Mouse (Mus musculus): ENCODE measurements around the gene Tmbim1. TPM values are rescaled to one million over a fixed set of nuclear protein-coding genes. Genes with fewer than 3 reads are reported as not detected.
A peak's percentile ranks its signal among the peaks of the same experiment; 100 is the strongest.
"Not testable (repeated sequence)": the region's sequence is repeated elsewhere in the genome, so short reads cannot be mapped to it uniquely, and the experiment has no call there.

Tmbim1 gene
- 56.6 and 63.9 TPM in 2 replicates for polyA plus RNA-seq (2015; fragmentation: Nextera tagmentation; extraction: Ambion mirVana)

GRCm38 (mm10) chr1:74305522-74305921 lies at the start of gene Tmbim1:
Tmbim1 (minus strand) TSS chr1:74305622.
- ATAC-seq (ENCODE audit: insufficient number of reproducible peaks, low FRiP score, low TSS enrichment, low read depth), result no peak
- no peaks in the 10 kb centered on the region for H3K36me3 ChIP-seq
- 71% methylated on average over 2 of the region's 2 CpGs for WGBS
- H3K4me2 ChIP-seq (replicated peaks), result peak within 1 kb of the TSS; percentile 73
- peaks cover 22% of the 10 kb centered on the region for H3K4me1 ChIP-seq
- peak within 1 kb of the TSS; percentile 79 for H3K4me3 ChIP-seq (replicated peaks)
- H3K27me3 ChIP-seq, result no peaks in the 10 kb centered on the region
- peak within 1 kb of the TSS; percentile 77; the same call in 1 of the 2 replicates for H3K9ac ChIP-seq
- peak within 1 kb of the TSS; percentile 93 for H3K27ac ChIP-seq (replicated peaks)
- H3K9me3 ChIP-seq (replicated peaks), result no peaks in the 10 kb centered on the region

GRCm38 (mm10) chr1:74353453-74354229 lies 48.2 kb upstream of the Tmbim1 start:
- Histone ChIP-seq H3K27ac (replicated peaks) (no peak overlapping the region), H3K4me3 (replicated peaks) (no peak overlapping the region), H3K36me3 (peaks cover 39% of the 10 kb centered on the region), H3K9me3 (replicated peaks) (no peaks in the 10 kb centered on the region), H3K9ac (no peak overlapping the region), H3K4me1 (0 out of 2 replicates have a peak, but pooled peaks cover 3% of the 10 kb centered on the region), H3K27me3 (no peaks in the 10 kb centered on the region), H3K4me2 (replicated peaks) (no peak overlapping the region)
- 92% methylated on average over 9 of the region's 9 CpGs for WGBS
- ATAC-seq (ENCODE audit: insufficient number of reproducible peaks, low FRiP score, low TSS enrichment, low read depth), result no peak; the same call in 1 of the 2 replicates

- ATAC-seq (ENCODE audit: insufficient number of reproducible peaks, low FRiP score, low TSS enrichment, low read depth), result no peak
- Histone ChIP-seq H3K9ac (no peak overlapping the region), H3K4me1 (0 out of 2 replicates have a peak, but pooled peaks cover 3% of the 10 kb centered on the region), H3K36me3 (peaks cover 42% of the 10 kb centered on the region), H3K9me3 (replicated peaks) (no peaks in the 10 kb centered on the region), H3K4me2 (replicated peaks) (no peak overlapping the region), H3K4me3 (replicated peaks) (no peak overlapping the region), H3K27ac (replicated peaks) (no peak overlapping the region), H3K27me3 (no peaks in the 10 kb centered on the region)
- WGBS, result 70% methylated on average over 5 of the region's 5 CpGs
Observed at GRCm38 (mm10) chr1:74352532-74353096, 47.2 kb upstream of the Tmbim1 start.

GRCm38 (mm10) chr1:74351185-74351769 lies 45.9 kb upstream of the Tmbim1 start:
- H3K9me3 ChIP-seq (replicated peaks), result no peaks in the 10 kb centered on the region
- 0 out of 2 replicates have a peak, but pooled peaks cover 3% of the 10 kb centered on the region for H3K4me1 ChIP-seq
- ATAC-seq (ENCODE audit: insufficient number of reproducible peaks, low FRiP score, low TSS enrichment, low read depth), result no peak
- peaks cover 42% of the 10 kb centered on the region for H3K36me3 ChIP-seq
- H3K27ac ChIP-seq (replicated peaks), result no peak overlapping the region
- H3K4me2 ChIP-seq (replicated peaks), result no peak overlapping the region
- no peaks in the 10 kb centered on the region for H3K27me3 ChIP-seq
- 88% methylated on average over 13 of the region's 13 CpGs for WGBS
- no peak overlapping the region for H3K9ac ChIP-seq
- H3K4me3 ChIP-seq (replicated peaks), result no peak overlapping the region

GRCm38 (mm10) chr1:74344163-74344916 lies 38.9 kb upstream of the Tmbim1 start:
- Histone ChIP-seq H3K4me2 (replicated peaks) (no peak overlapping the region), H3K9ac (no peak overlapping the region), H3K4me1 (no peaks in the 10 kb centered on the region), H3K9me3 (replicated peaks) (no peaks in the 10 kb centered on the region), H3K27ac (replicated peaks) (no peak overlapping the region), H3K4me3 (replicated peaks) (no peak overlapping the region), H3K27me3 (no peaks in the 10 kb centered on the region), H3K36me3 (peaks cover 10% of the 10 kb centered on the region; the same call in 1 of the 2 replicates)
- 68% methylated on average over 11 of the region's 11 CpGs for WGBS
- no peak for ATAC-seq (ENCODE audit: insufficient number of reproducible peaks, low FRiP score, low TSS enrichment, low read depth)

- H3K27ac ChIP-seq (replicated peaks), result no peak overlapping the region
Observed at GRCm38 (mm10) chr1:74343161-74343560, 37.7 kb upstream of the Tmbim1 start.

GRCm38 (mm10) chr1:74342308-74342707 lies 36.9 kb upstream of the Tmbim1 start:
- no peaks in the 10 kb centered on the region; the same call in 1 of the 2 replicates for H3K4me1 ChIP-seq
- H3K4me3 ChIP-seq (replicated peaks), result no peak overlapping the region
- H3K9me3 ChIP-seq (replicated peaks), result no peaks in the 10 kb centered on the region
- no peaks in the 10 kb centered on the region for H3K36me3 ChIP-seq
- H3K4me2 ChIP-seq (replicated peaks), result no peak overlapping the region
- 96% methylated on average over 1 of the region's 1 CpGs for WGBS
- H3K9ac ChIP-seq, result no peak overlapping the region
- H3K27me3 ChIP-seq, result no peaks in the 10 kb centered on the region
- no peak for ATAC-seq (ENCODE audit: insufficient number of reproducible peaks, low FRiP score, low TSS enrichment, low read depth)
- H3K27ac ChIP-seq (replicated peaks), result no peak overlapping the region

More at GRCm38 (mm10) chr1:74343161-74343560, 37.7 kb upstream of the Tmbim1 start:
- H3K9me3 ChIP-seq (replicated peaks), result no peaks in the 10 kb centered on the region
- no peak overlapping the region for H3K4me3 ChIP-seq (replicated peaks)
- no peak for ATAC-seq (ENCODE audit: insufficient number of reproducible peaks, low FRiP score, low TSS enrichment, low read depth)
- no peak overlapping the region for H3K9ac ChIP-seq
- H3K36me3 ChIP-seq, result no peaks in the 10 kb centered on the region
- no peaks in the 10 kb centered on the region for H3K27me3 ChIP-seq
- WGBS, result 69% methylated on average over 5 of the region's 5 CpGs
- H3K4me1 ChIP-seq, result no peaks in the 10 kb centered on the region
- H3K4me2 ChIP-seq (replicated peaks), result no peak overlapping the region

- 83% methylated on average over 7 of the region's 7 CpGs for WGBS
- Histone ChIP-seq H3K9ac (no peak overlapping the region), H3K36me3 (no peaks in the 10 kb centered on the region), H3K9me3 (replicated peaks) (no peaks in the 10 kb centered on the region), H3K4me2 (replicated peaks) (no peak overlapping the region), H3K4me1 (no peaks in the 10 kb centered on the region; the same call in 1 of the 2 replicates), H3K27me3 (no peaks in the 10 kb centered on the region), H3K4me3 (replicated peaks) (no peak overlapping the region), H3K27ac (replicated peaks) (no peak overlapping the region)
- ATAC-seq (ENCODE audit: insufficient number of reproducible peaks, low FRiP score, low TSS enrichment, low read depth), result no peak
Observed at GRCm38 (mm10) chr1:74341898-74342297, 36.5 kb upstream of the Tmbim1 start.

GRCm38 (mm10) chr1:74340992-74341391 lies 35.6 kb upstream of the Tmbim1 start:
- 81% methylated on average over 4 of the region's 4 CpGs for WGBS
- ATAC-seq (ENCODE audit: insufficient number of reproducible peaks, low FRiP score, low TSS enrichment, low read depth); H3K4me3 ChIP-seq (replicated peaks); H3K27me3 ChIP-seq; H3K9me3 ChIP-seq (replicated peaks); H3K36me3 ChIP-seq; H3K4me2 ChIP-seq (replicated peaks); H3K27ac ChIP-seq (replicated peaks); H3K4me1 ChIP-seq; H3K9ac ChIP-seq: not testable (repeated sequence)

- Histone ChIP-seq H3K4me2 (replicated peaks) (no peak overlapping the region), H3K9ac (no peak overlapping the region)
- ATAC-seq (ENCODE audit: insufficient number of reproducible peaks, low FRiP score, low TSS enrichment, low read depth), result no peak
Observed at GRCm38 (mm10) chr1:74340361-74340764, 34.9 kb upstream of the Tmbim1 start.

GRCm38 (mm10) chr1:74339917-74340316 lies 34.5 kb upstream of the Tmbim1 start:
- Histone ChIP-seq H3K9ac (no peak overlapping the region), H3K4me3 (replicated peaks) (no peak overlapping the region), H3K9me3 (replicated peaks) (no peaks in the 10 kb centered on the region), H3K4me2 (replicated peaks) (no peak overlapping the region), H3K27ac (replicated peaks) (no peak overlapping the region), H3K36me3 (0 out of 2 replicates have a peak, but pooled peaks cover 3% of the 10 kb centered on the region), H3K4me1 (peaks cover 6% of the 10 kb centered on the region), H3K27me3 (no peaks in the 10 kb centered on the region)
- WGBS, result 89% methylated on average over 9 of the region's 9 CpGs
- ATAC-seq (ENCODE audit: insufficient number of reproducible peaks, low FRiP score, low TSS enrichment, low read depth), result no peak

More at GRCm38 (mm10) chr1:74340361-74340764, 34.9 kb upstream of the Tmbim1 start:
- Histone ChIP-seq H3K36me3 (0 out of 2 replicates have a peak, but pooled peaks cover 3% of the 10 kb centered on the region), H3K27me3 (no peaks in the 10 kb centered on the region), H3K9me3 (replicated peaks) (no peaks in the 10 kb centered on the region), H3K4me3 (replicated peaks) (no peak overlapping the region), H3K27ac (replicated peaks) (no peak overlapping the region), H3K4me1 (peaks cover 1% of the 10 kb centered on the region)
- WGBS, result 90% methylated on average over 6 of the region's 6 CpGs

All from embryonic facial prominence, embryonic 15.5 days (tissue).